Mouse (Mus musculus) MEL (cell line): ENCODE results near the gene Fam83d. TPM values are rescaled to one million over a fixed set of nuclear protein-coding genes. Genes with fewer than 3 reads are reported as not detected.

Source experiments
- DNase-seq: peaks from one replicate; pipeline ENCODE4 v3.0.0; 2011; ENCODE audit warnings: low read depth, low spot score
- H3K27ac ChIP-seq: 2 replicates; pipeline ENCODE4 v1.5.1; 2012; ENCODE audit warnings: low read depth, mild to moderate bottlenecking, control low read depth, low read length, moderate library complexity; ENCODE audit not compliant: control insufficient read depth
- H3K27me3 ChIP-seq, 2 experiments: fragments of 150-350 bp in 1 of 2; sonication (generic) in 1 of 2; 2 replicates each; pipeline ENCODE4 v1.6.1; 2012; ENCODE audit warnings: low read length in 2 of 2, mild to moderate bottlenecking in 2 of 2, improper control_type of control experiment in 1 of 2, moderate library complexity in 1 of 2; ENCODE audit not compliant: insufficient read depth in 2 of 2, control insufficient read depth in 1 of 2
- H3K36me3 ChIP-seq, 2 experiments: 2 replicates each; pipeline ENCODE4 v1.6.1; 2012 to 2014; ENCODE audit warnings: low read length in 2 of 2, improper control_type of control experiment in 1 of 2, inconsistent platforms in 1 of 2, mild to moderate bottlenecking in 1 of 2; ENCODE audit not compliant: insufficient read depth in 2 of 2, control insufficient read depth in 1 of 2
- H3K4me1 ChIP-seq, 2 experiments: fragments of 150-350 bp in 1 of 2; sonication (generic) in 1 of 2; 2 replicates each; pipeline ENCODE4 v1.6.1; 2012; ENCODE audit warnings: low read length in 2 of 2, improper control_type of control experiment in 1 of 2, mild to moderate bottlenecking in 1 of 2; ENCODE audit not compliant: insufficient read depth in 2 of 2, control insufficient read depth in 1 of 2
- H3K4me3 ChIP-seq, 2 experiments: fragments of 150-350 bp in 1 of 2; sonication (generic) in 1 of 2; 2 replicates each; pipeline ENCODE4 v1.5.1; 2012; ENCODE audit warnings: low read depth in 2 of 2, low read length in 2 of 2, mild to moderate bottlenecking in 2 of 2, moderate library complexity in 2 of 2, control low read depth in 1 of 2, improper control_type of control experiment in 1 of 2; ENCODE audit not compliant: control insufficient read depth in 1 of 2, insufficient read depth in 1 of 2
- H3K79me2 ChIP-seq: 2 replicates; pipeline ENCODE4 v1.6.1; 2012; ENCODE audit warnings: mild to moderate bottlenecking, low read length, moderate library complexity; ENCODE audit not compliant: control insufficient read depth, poor library complexity, insufficient read depth
- H3K9ac ChIP-seq: 2 replicates; pipeline ENCODE4 v1.6.1; 2012; ENCODE audit warnings: low read depth, mild to moderate bottlenecking, control low read depth, low read length, moderate library complexity; ENCODE audit not compliant: control insufficient read depth, poor library complexity, severe bottlenecking
- H3K9me3 ChIP-seq: fragments of 150-350 bp; sonication (generic); replicated peaks from 2 replicates; pipeline ENCODE4 v1.6.1; 2012; ENCODE audit warnings: mild to moderate bottlenecking, low read length, improper control_type of control experiment, moderate library complexity; ENCODE audit not compliant: insufficient read depth
- CTCF ChIP-seq, 3 experiments: IDR thresholded peaks in 2 of 3; conservative IDR thresholded peaks in 1 of 3; 2 replicates each; pipeline ENCODE4 v1.5.1; 2011 to 2012; ENCODE audit warnings: low read length in 3 of 3, low read depth in 2 of 3, mild to moderate bottlenecking in 2 of 3, improper control_type of control experiment in 1 of 3, inconsistent platforms in 1 of 3, mixed read lengths in 1 of 3, moderate library complexity in 1 of 3; ENCODE audit not compliant: control insufficient read depth in 1 of 3, insufficient read depth in 1 of 3, poor library complexity in 1 of 3, severe bottlenecking in 1 of 3
- EP300 ChIP-seq, 2 experiments: IDR thresholded peaks; 2 replicates each; pipeline ENCODE4 v1.6.1; 2011; ENCODE audit warnings: improper control_type of control experiment in 2 of 2, low read length in 2 of 2, low read depth in 1 of 2, mild to moderate bottlenecking in 1 of 2
- JUND ChIP-seq: IDR thresholded peaks from 2 replicates; pipeline ENCODE4 v1.6.1; 2011; ENCODE audit warnings: low read depth, mild to moderate bottlenecking, improper control_type of control experiment, low read length
- KAT2A ChIP-seq: conservative IDR thresholded peaks from 2 replicates; pipeline ENCODE4 v1.6.1; 2012; ENCODE audit warnings: low read depth, low read length, improper control_type of control experiment, inconsistent platforms
- MAFK ChIP-seq: IDR thresholded peaks from 2 replicates; pipeline ENCODE4 v1.6.1; 2011; ENCODE audit warnings: low read depth, mild to moderate bottlenecking, low read length, improper control_type of control experiment, borderline replicate concordance
- MAX ChIP-seq: IDR thresholded peaks from 2 replicates; pipeline ENCODE4 v1.6.1; 2011; ENCODE audit warnings: low read length, improper control_type of control experiment
- MAZ ChIP-seq: IDR thresholded peaks from 2 replicates; pipeline ENCODE4 v1.6.1; 2012; ENCODE audit warnings: low read depth, mild to moderate bottlenecking, inconsistent platforms, low read length, improper control_type of control experiment
- MXI1 ChIP-seq: IDR thresholded peaks from 2 replicates; pipeline ENCODE4 v1.6.1; 2011; ENCODE audit warnings: mild to moderate bottlenecking, low read depth, low read length, improper control_type of control experiment
- MYC ChIP-seq: IDR thresholded peaks from 2 replicates; pipeline ENCODE4 v1.6.1; 2011; ENCODE audit warnings: low read depth, mild to moderate bottlenecking, low read length, improper control_type of control experiment, moderate library complexity
- NELFE ChIP-seq: IDR thresholded peaks from 2 replicates; pipeline ENCODE4 v1.6.1; 2011; ENCODE audit warnings: low read depth, low read length, improper control_type of control experiment
- NRF1 ChIP-seq: IDR thresholded peaks from 2 replicates; pipeline ENCODE4 v1.6.1; 2014; ENCODE audit warnings: low read depth, mild to moderate bottlenecking, inconsistent platforms, low read length, improper control_type of control experiment, moderate library complexity; ENCODE audit not compliant: poor library complexity, insufficient read depth, severe bottlenecking
- POLR2A ChIP-seq, 2 experiments: IDR thresholded peaks; 2 replicates each; pipeline ENCODE4 v1.6.1; 2011 to 2012; ENCODE audit warnings: low read length in 2 of 2, mild to moderate bottlenecking in 2 of 2, control low read depth in 1 of 2, improper control_type of control experiment in 1 of 2, low read depth in 1 of 2, moderate library complexity in 1 of 2; ENCODE audit not compliant: control insufficient read depth in 1 of 2, insufficient read depth in 1 of 2, poor library complexity in 1 of 2
- RAD21 ChIP-seq: IDR thresholded peaks from 2 replicates; pipeline ENCODE4 v1.6.1; 2011; ENCODE audit warnings: mild to moderate bottlenecking, low read depth, low read length, improper control_type of control experiment
- RCOR1 ChIP-seq: IDR thresholded peaks from 2 replicates; pipeline ENCODE4 v1.6.1; 2012; ENCODE audit warnings: low read depth, mild to moderate bottlenecking, inconsistent platforms, low read length, improper control_type of control experiment
- SIN3A ChIP-seq: IDR thresholded peaks from 2 replicates; pipeline ENCODE4 v1.6.1; 2012; ENCODE audit warnings: low read length, improper control_type of control experiment, inconsistent platforms
- TBP ChIP-seq: IDR thresholded peaks from 2 replicates; pipeline ENCODE4 v1.8.0; 2011; ENCODE audit warnings: low read depth, low read length, improper control_type of control experiment
- UBTF ChIP-seq: IDR thresholded peaks from 2 replicates; pipeline ENCODE4 v1.6.1; 2012; ENCODE audit warnings: low read depth, mild to moderate bottlenecking, inconsistent platforms, low read length, improper control_type of control experiment, moderate library complexity, borderline replicate concordance; ENCODE audit not compliant: insufficient read depth
- USF2 ChIP-seq, 2 experiments: IDR thresholded peaks; 2 replicates each; pipeline ENCODE4 v1.6.1; 2011 to 2012; ENCODE audit warnings: improper control_type of control experiment in 2 of 2, low read length in 2 of 2, borderline replicate concordance in 1 of 2, inconsistent platforms in 1 of 2, low read depth in 1 of 2, mild to moderate bottlenecking in 1 of 2; ENCODE audit not compliant: insufficient read depth in 1 of 2
- ZNF384 ChIP-seq: IDR thresholded peaks from 2 replicates; pipeline ENCODE4 v1.6.1; 2012; ENCODE audit warnings: low read depth, mild to moderate bottlenecking, inconsistent platforms, low read length, improper control_type of control experiment
- polyA plus RNA-seq, 2 experiments: library from polyadenylated mRNA; stranded (reverse) in 1 of 2; unstranded in 1 of 2; fragments of >175 nt in 1 of 2; fragments of >200 nt in 1 of 2; gene quantifications; 2 replicates each; pipeline versions ENCODE4 v1.2.1 to v1.2.4; 2012; ENCODE audit warnings: low replicate concordance in 2 of 2, low read depth in 1 of 2; ENCODE audit not compliant: insufficient read length in 2 of 2, insufficient read depth in 1 of 2, missing spikeins in 1 of 2
- total RNA-seq: library from RNA; depleted of rRNA; stranded (reverse); fragments of 300-350 nt; gene quantifications from 2 replicates; pipeline ENCODE4 v1.2.3, GENCODE M21; 2012

The Fam83d gene
- total and polyA plus RNA-seq, 3 experiments, result 2.6 to 5.2 TPM; not detected in 1

GRCm38 (mm10) chr2:158741011-158741501 is 26.8 kb upstream of the Fam83d start:
- Histone ChIP-seq H3K9me3 (no peaks in the 10 kb centered on the region), H3K9ac (no peak overlapping the region), H3K79me2 (no peaks in the 10 kb centered on the region), H3K27ac (no peak overlapping the region), H3K4me1 (no peaks in the 10 kb centered on the region), H3K36me3 (no peaks in the 10 kb centered on the region), H3K27me3 (no peaks in the 10 kb centered on the region), H3K4me3 (no peak overlapping the region)
- DNase-seq, result no peak
- TF ChIP-seq RCOR1, result no peak
- TF ChIP-seq EP300 (IDR thresholded peaks at IDR 0.05; ENCODE audit: low read depth in 1 of 2, low read length in 2 of 2), result no peak
- TF ChIP-seq UBTF, result no peak
- TF ChIP-seq ZNF384, result no peak
- TF ChIP-seq SIN3A, result no peak
- no peak for TF ChIP-seq NELFE
- TF ChIP-seq MAZ, result no peak

- TF ChIP-seq CTCF (IDR thresholded peaks at IDR 0.05 in 2 of 3, conservative IDR thresholded peaks at IDR 0.05 in 1 of 3; ENCODE audit: control insufficient read depth in 1 of 3, insufficient read depth in 1 of 3, low read depth in 2 of 3, low read length in 3 of 3, poor library complexity in 1 of 3, severe bottlenecking in 1 of 3) (peak; percentile 14 to 34 (median 22); a peak in 4 of 6 replicates), MAX (no peak)
- H3K4me3 ChIP-seq, result no peak overlapping the region
- no peaks in the 10 kb centered on the region for H3K79me2 ChIP-seq
- H3K4me1 ChIP-seq, result no peaks in the 10 kb centered on the region
- no peak overlapping the region for H3K27ac ChIP-seq
- DNase-seq, result no peak
- no peaks in the 10 kb centered on the region for H3K36me3 ChIP-seq
- no peak overlapping the region for H3K9ac ChIP-seq
- no peaks in the 10 kb centered on the region for H3K9me3 ChIP-seq
- no peaks in the 10 kb centered on the region for H3K27me3 ChIP-seq
Observed at GRCm38 (mm10) chr2:158742431-158742830, 25.5 kb upstream of the Fam83d start.

- Histone ChIP-seq H3K4me1 (no peaks in the 10 kb centered on the region), H3K4me3 (no peak overlapping the region), H3K9ac (no peak overlapping the region), H3K36me3 (no peaks in the 10 kb centered on the region), H3K27ac (no peak overlapping the region), H3K9me3 (no peaks in the 10 kb centered on the region), H3K79me2 (no peaks in the 10 kb centered on the region), H3K27me3 (no peaks in the 10 kb centered on the region)
- TF ChIP-seq TBP (no peak), JUND (no peak), USF2 (IDR thresholded peaks at IDR 0.05; ENCODE audit: borderline replicate concordance in 1 of 2, insufficient read depth in 1 of 2, low read depth in 1 of 2, low read length in 2 of 2) (no peak), MXI1 (no peak), MAX (no peak), KAT2A (no peak), NRF1 (no peak), MYC (no peak), CTCF (IDR thresholded peaks at IDR 0.05 in 2 of 3, conservative IDR thresholded peaks at IDR 0.05 in 1 of 3; ENCODE audit: control insufficient read depth in 1 of 3, insufficient read depth in 1 of 3, low read depth in 2 of 3, low read length in 3 of 3, poor library complexity in 1 of 3, severe bottlenecking in 1 of 3) (no peak), MAFK (no peak), RAD21 (no peak), POLR2A (IDR thresholded peaks at IDR 0.05; ENCODE audit: control insufficient read depth in 1 of 2, insufficient read depth in 1 of 2, low read depth in 1 of 2, low read length in 2 of 2, poor library complexity in 1 of 2) (no peak), NELFE (no peak)
- no peak for DNase-seq
Observed at GRCm38 (mm10) chr2:158743518-158744141, 24.3 kb upstream of the Fam83d start.
